Mouse (Mus musculus): Measurements from ENCODE around the gene Btbd35f26. TPM values are rescaled to one million over a fixed set of nuclear protein-coding genes. Genes with fewer than 3 reads are reported as not detected.
"Not testable (repeated sequence)": the region's sequence is repeated elsewhere in the genome, so short reads cannot be mapped to it uniquely, and the experiment has no call there.

Btbd35f26 gene
- total RNA-seq (2017): not detected in 2 replicates

DNA sequence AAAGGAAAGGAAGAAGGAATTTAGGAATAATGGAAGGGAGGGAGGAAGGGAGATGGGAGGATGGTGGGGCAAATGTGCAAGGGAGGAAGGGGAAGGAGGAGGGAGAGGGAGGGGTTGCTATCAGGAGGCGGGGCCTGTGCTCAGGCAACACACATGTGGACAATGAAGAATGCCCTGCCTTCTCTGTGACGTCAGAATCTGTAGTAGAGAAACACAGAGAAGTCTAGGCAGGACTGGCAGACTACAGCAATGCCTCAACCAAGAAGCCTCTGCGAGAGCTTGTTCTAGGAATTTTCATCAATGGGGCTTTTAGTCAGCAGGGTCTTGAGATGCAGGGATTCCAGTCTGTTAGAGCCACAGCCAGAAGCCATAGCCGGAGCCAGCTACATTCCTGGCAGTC lies at the start of gene Btbd35f26:
Gene Btbd35f26, plus strand, starts transcription at position 301 of the 400 bp plus-strand sequence.
- ATAC-seq (replicated peaks; ENCODE audit: low read depth, poor library complexity, severe bottlenecking): not testable (repeated sequence)

DNA sequence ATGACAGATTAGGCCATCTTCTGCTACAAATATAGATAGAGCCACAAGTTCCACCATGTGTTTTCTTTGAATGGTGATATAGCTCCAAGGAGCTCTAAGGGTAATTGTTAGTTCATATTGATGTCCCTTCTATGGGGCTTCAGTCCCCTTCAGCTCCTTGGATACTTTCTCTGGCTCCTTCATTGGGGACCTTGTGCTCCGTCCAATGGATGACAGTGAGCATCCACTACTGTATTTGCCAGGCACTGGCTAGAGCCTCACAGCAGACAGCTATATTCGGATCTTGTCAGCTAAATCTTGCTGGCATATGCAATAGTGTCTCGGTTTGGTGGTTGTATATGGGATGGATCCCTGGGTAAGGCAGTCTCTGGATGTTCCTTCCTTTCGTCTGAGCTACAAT lies 5.7 kb downstream of the Btbd35f26 start:
- ATAC-seq (replicated peaks; ENCODE audit: low read depth, poor library complexity, severe bottlenecking): not testable (repeated sequence)

DNA sequence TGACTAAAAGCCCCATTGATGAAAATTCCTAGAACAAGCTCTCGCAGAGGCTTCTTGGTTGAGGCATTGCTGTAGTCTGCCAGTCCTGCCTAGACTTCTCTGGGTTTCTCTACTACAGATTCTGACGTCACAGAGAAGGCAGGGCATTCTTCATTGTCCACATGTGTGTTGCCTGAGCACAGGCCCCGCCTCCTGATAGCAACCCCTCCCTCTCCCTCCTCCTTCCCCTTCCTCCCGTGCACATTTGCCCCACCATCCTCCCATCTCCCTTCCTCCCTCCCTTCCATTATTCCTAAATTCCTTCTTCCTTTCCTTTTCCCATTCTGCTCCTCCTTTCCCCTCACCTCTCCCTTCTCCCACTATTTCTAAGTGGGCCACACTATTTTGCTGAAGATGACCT lies 47.6 kb downstream of the Btbd35f26 start, which contains the start of gene Btbd35f19:
Gene Btbd35f19, minus strand, starts transcription at position 101 of the 400 bp plus-strand sequence.
- ATAC-seq (replicated peaks; ENCODE audit: low read depth, poor library complexity, severe bottlenecking): not testable (repeated sequence)

Other genes starting within 250 kb of the Btbd35f26 start
- not detected in 2 replicates for gene Btbd35f29, start 218.8 kb upstream of the Btbd35f26 start, total RNA-seq (2017)
- gene Spin2f, start 82.6 kb upstream of the Btbd35f26 start, total RNA-seq (2017): not detected in 2 replicates
- not detected in 2 replicates for gene Btbd35f19, start 47.5 kb downstream of the Btbd35f26 start, total RNA-seq (2017)
- gene Gm21883, start 237.8 kb downstream of the Btbd35f26 start, total RNA-seq (2017): not detected in 2 replicates

All from common myeloid progenitor, adult 5-6 weeks (primary cell).